ENCODE assay signal across 9 mouse cellular contexts in genomic region chr1:187649871-187650270, GRCm38 (mm10). TPM values are rescaled to one million over a fixed set of nuclear protein-coding genes. Genes with fewer than 3 reads are reported as not detected.
DNase-seq lines count a peak whose midpoint lies in the region; ATAC-seq lines count a peak whose summit lies in the region.
"Had no signal": no experiment of that assay in that cellular context is flagged by ENCODE, and none has a peak within 500 bp of the region (broad histone marks: within the 10 kb centered on the region; RNA-seq: fewer than 3 reads in every experiment).

No protein-coding gene starts in this region.

- DNase-seq in cerebellum, adult 11 months = peak; percentile 20
- peak; percentile 42 for DNase-seq in Muller cell, postnatal 12 days (ENCODE audit: inconsistent ontology term)
- DNase-seq in gastrocnemius, adult 8-10 months (ENCODE audit: low spot score in 2 of 2) = peak; percentile 16 to 35
- peak; percentile 39 to 55 for DNase-seq in heart, postnatal 14 days
- DNase-seq in natural killer cell, adult 2 months (ENCODE audit: low spot score in 2 of 2) = no peak
- DNase-seq in layer of hippocampus, postnatal 25 days (ENCODE audit: extremely low spot score in 1 of 2, low spot score in 1 of 2) = no peak

- ATAC-seq in cerebellum, adult (ENCODE audit: insufficient number of reproducible peaks, low FRiP score, low TSS enrichment) = no peak
- no peak for ATAC-seq in erythroid progenitor cell, adult 5-6 weeks (replicated peaks; ENCODE audit: low FRiP score, poor library complexity, severe bottlenecking)

- intact Hi-C loops in heart, postnatal 14 days (cut with DNase I) = no loop called here

RNA-seq across cellular contexts. Expression of gene Esrrg, which starts 41.3 kb away (rescaled TPM):
- total RNA-seq in gastrocnemius, adult 8-10 months (2022) = 10 to 100 TPM; 15.2 to 29.3 (median 24.2) TPM
- total RNA-seq in heart, postnatal 14 days (2021) = 10 to 100 TPM; 35.6 to 36.4 TPM
- 10 to 100 TPM; 12.0 to 12.6 TPM for total RNA-seq in layer of hippocampus, postnatal 25 days (2021)
- not detected in 2 replicates for total RNA-seq in erythroid progenitor cell, adult 5-6 weeks (2015; ENCODE audit: low replicate concordance)
- total RNA-seq in erythroid progenitor cell, adult 5-6 weeks (2017; ENCODE audit: low replicate concordance) = not detected in 2 replicates
- total RNA-seq: megakaryocyte, adult 5-6 weeks had no signal

Comparison
In these comparisons a context has a peak if more than half of its experiments do, and no peak if none do; other contexts are left out.
1. DNase-seq: peak in cerebellum, adult 11 months (single experiment), Muller cell, postnatal 12 days (single experiment), gastrocnemius, adult 8-10 months (2 of 2) and heart, postnatal 14 days (2 of 2); none in natural killer cell, adult 2 months (0 of 2) and layer of hippocampus, postnatal 25 days (0 of 2).
2. RNA of gene Esrrg, which starts 41.3 kb away (total RNA-seq): 35.6 to 36.4 TPM in heart, postnatal 14 days, 15.2 to 29.3 TPM in gastrocnemius, adult 8-10 months and 12.0 to 12.6 TPM in layer of hippocampus, postnatal 25 days; not detected in erythroid progenitor cell, adult 5-6 weeks; every median in the first group is over 10 times any median in the second.